In the genomic region with DNA sequence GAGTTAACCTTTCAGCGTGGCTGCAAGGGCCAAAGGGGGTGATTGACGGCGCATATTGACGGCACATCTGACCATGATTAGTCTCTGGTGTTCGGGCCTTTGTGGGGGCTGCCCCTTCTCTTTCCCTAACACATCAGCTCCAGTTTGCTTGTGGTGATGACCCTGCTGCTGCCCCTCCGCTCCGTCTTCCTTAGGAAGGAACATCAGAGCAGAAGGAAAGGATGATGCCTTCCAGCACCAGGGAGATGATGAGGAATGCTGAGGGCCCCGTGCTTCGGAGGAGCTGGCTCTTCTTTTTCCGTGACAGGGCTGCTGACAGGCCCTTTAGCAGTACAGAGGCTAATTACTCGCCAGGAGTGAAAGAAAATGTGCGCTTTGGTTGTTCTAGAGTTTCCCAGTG, we compare ENCODE assay signal across 14 mouse cellular contexts.
DNase-seq lines count a peak whose midpoint lies in the region; ATAC-seq and TF ChIP-seq lines count a peak whose summit lies in the region.
"Had no signal": no experiment of that assay in that cellular context is flagged by ENCODE, and none has a peak within 500 bp of the region (broad histone marks: within the 10 kb centered on the region; RNA-seq: fewer than 3 reads in every experiment).

No protein-coding gene starts in this region.

- no peak overlapping the region for H3K4me3 ChIP-seq in forebrain, embryonic 11.5 days (ENCODE audit: low read depth, low read length)
- H3K4me3 ChIP-seq in forebrain, embryonic 13.5 days = no peak overlapping the region
- no peak overlapping the region for H3K4me3 ChIP-seq in neural tube, embryonic 15.5 days (replicated peaks)
- H3K4me3 ChIP-seq in hindbrain, postnatal 0 days (ENCODE audit: low read length) = no peak overlapping the region
- H3K4me3 ChIP-seq: erythroblast, embryonic 14.5 days; liver, embryonic 12.5 days had no signal

- no peaks in the 10 kb centered on the region for H3K4me1 ChIP-seq in forebrain, embryonic 11.5 days (replicated peaks; ENCODE audit: control insufficient read depth, insufficient read depth, low read length)
- no peaks in the 10 kb centered on the region for H3K4me1 ChIP-seq in forebrain, embryonic 13.5 days
- H3K4me1 ChIP-seq in neural tube, embryonic 15.5 days = no peaks in the 10 kb centered on the region
- H3K4me1 ChIP-seq in hindbrain, postnatal 0 days (ENCODE audit: insufficient read depth, low read length) = no peaks in the 10 kb centered on the region
- H3K4me1 ChIP-seq: liver, embryonic 12.5 days had no signal

- peak; percentile 53 for DNase-seq in forebrain, embryonic 11.5 days (ENCODE audit: low spot score)
- DNase-seq in neural tube, embryonic 10.5 days (ENCODE audit: extremely low spot score, low spot score) = peak; percentile 40
- DNase-seq in hindbrain, postnatal 0 days (ENCODE audit: low spot score) = peak; percentile 14
- DNase-seq in right cerebral cortex, postnatal 10 days (ENCODE audit: low spot score in 2 of 2) = no peak
- no peak for DNase-seq in lung, postnatal 10 days
- DNase-seq in adipocyte (ENCODE audit: low spot score) = no peak
- DNase-seq: adrenal gland, postnatal 14 days; cerebellum, postnatal 25 days; lung, postnatal 14 days had no signal

- H3K27me3 ChIP-seq in forebrain, embryonic 11.5 days (ENCODE audit: control insufficient read depth, insufficient read depth, low read length) = no peaks in the 10 kb centered on the region
- H3K27me3 ChIP-seq in forebrain, embryonic 13.5 days = no peaks in the 10 kb centered on the region
- H3K27me3 ChIP-seq in neural tube, embryonic 15.5 days (replicated peaks) = no peaks in the 10 kb centered on the region
- H3K27me3 ChIP-seq in hindbrain, postnatal 0 days (ENCODE audit: insufficient read depth, low read length) = no peaks in the 10 kb centered on the region
- H3K27me3 ChIP-seq: liver, embryonic 12.5 days had no signal

- H3K27ac ChIP-seq in forebrain, embryonic 11.5 days (ENCODE audit: low read depth, low read length) = no peak overlapping the region
- H3K27ac ChIP-seq in forebrain, embryonic 13.5 days = no peak overlapping the region
- H3K27ac ChIP-seq in neural tube, embryonic 15.5 days (replicated peaks) = no peak overlapping the region
- no peak overlapping the region for H3K27ac ChIP-seq in hindbrain, postnatal 0 days
- H3K27ac ChIP-seq: liver, embryonic 12.5 days; stomach, postnatal 0 days had no signal

- H3K4me2 ChIP-seq in forebrain, embryonic 11.5 days (ENCODE audit: low read depth, low read length, severe bottlenecking) = no peak overlapping the region
- no peak overlapping the region for H3K4me2 ChIP-seq in forebrain, embryonic 13.5 days
- no peak overlapping the region for H3K4me2 ChIP-seq in neural tube, embryonic 15.5 days
- no peak overlapping the region for H3K4me2 ChIP-seq in hindbrain, postnatal 0 days (ENCODE audit: low read depth, low read length)
- H3K4me2 ChIP-seq: liver, embryonic 12.5 days had no signal

- TF ChIP-seq CTCF in hindbrain, postnatal 0 days (IDR thresholded peaks at IDR 0.05; ENCODE audit: low read depth) = no peak

- no peaks in the 10 kb centered on the region for H3K36me3 ChIP-seq in forebrain, embryonic 11.5 days (ENCODE audit: control insufficient read depth, insufficient read depth, low read length)
- no peaks in the 10 kb centered on the region for H3K36me3 ChIP-seq in forebrain, embryonic 13.5 days (ENCODE audit: poor library complexity, severe bottlenecking)
- H3K36me3 ChIP-seq in neural tube, embryonic 15.5 days = no peaks in the 10 kb centered on the region
- no peaks in the 10 kb centered on the region for H3K36me3 ChIP-seq in hindbrain, postnatal 0 days (ENCODE audit: insufficient read depth, low read length)
- H3K36me3 ChIP-seq: liver, embryonic 12.5 days had no signal

- no peaks in the 10 kb centered on the region for H3K9me3 ChIP-seq in forebrain, embryonic 11.5 days (ENCODE audit: control insufficient read depth, low read length)
- H3K9me3 ChIP-seq in forebrain, embryonic 13.5 days (replicated peaks) = no peaks in the 10 kb centered on the region
- H3K9me3 ChIP-seq in neural tube, embryonic 15.5 days (replicated peaks) = no peaks in the 10 kb centered on the region
- H3K9me3 ChIP-seq in hindbrain, postnatal 0 days (ENCODE audit: low read length) = no peaks in the 10 kb centered on the region

- 0 out of 2 replicates have a peak, but pooled peaks have one; percentile 32 for ATAC-seq in forebrain, embryonic 11.5 days (replicated peaks; ENCODE audit: low FRiP score)
- ATAC-seq in forebrain, embryonic 13.5 days = no peak
- ATAC-seq in neural tube, embryonic 15.5 days (ENCODE audit: low FRiP score) = no peak
- ATAC-seq in hindbrain, postnatal 0 days = no peak
- ATAC-seq: liver, embryonic 12.5 days had no signal

- H3K9ac ChIP-seq in forebrain, embryonic 11.5 days (ENCODE audit: low read length) = no peak overlapping the region; the same call in 1 of the 2 replicates
- H3K9ac ChIP-seq in forebrain, embryonic 13.5 days = no peak overlapping the region
- no peak overlapping the region for H3K9ac ChIP-seq in neural tube, embryonic 15.5 days (replicated peaks)
- no peak overlapping the region for H3K9ac ChIP-seq in hindbrain, postnatal 0 days (replicated peaks; ENCODE audit: low read length)
- H3K9ac ChIP-seq: liver, embryonic 12.5 days had no signal

- WGBS in forebrain, embryonic 11.5 days = 59% methylated on average over 12 of the region's 12 CpGs
- WGBS in forebrain, embryonic 13.5 days = 68% methylated on average over 12 of the region's 12 CpGs
- WGBS in neural tube, embryonic 15.5 days = 28% methylated on average over 12 of the region's 12 CpGs
- WGBS in hindbrain, postnatal 0 days = 26% methylated on average over 12 of the region's 12 CpGs

Comparison
In these comparisons a context has a peak if more than half of its experiments do, and no peak if none do; other contexts are left out.
1. DNase-seq: peak in forebrain, embryonic 11.5 days (single experiment), neural tube, embryonic 10.5 days (single experiment) and hindbrain, postnatal 0 days (single experiment); none in right cerebral cortex, postnatal 10 days (0 of 2), lung, postnatal 10 days (single experiment) and adipocyte (single experiment).